Mouse (Mus musculus): Measurements from ENCODE around the gene Cav3.

Gene Cav3

DNA sequence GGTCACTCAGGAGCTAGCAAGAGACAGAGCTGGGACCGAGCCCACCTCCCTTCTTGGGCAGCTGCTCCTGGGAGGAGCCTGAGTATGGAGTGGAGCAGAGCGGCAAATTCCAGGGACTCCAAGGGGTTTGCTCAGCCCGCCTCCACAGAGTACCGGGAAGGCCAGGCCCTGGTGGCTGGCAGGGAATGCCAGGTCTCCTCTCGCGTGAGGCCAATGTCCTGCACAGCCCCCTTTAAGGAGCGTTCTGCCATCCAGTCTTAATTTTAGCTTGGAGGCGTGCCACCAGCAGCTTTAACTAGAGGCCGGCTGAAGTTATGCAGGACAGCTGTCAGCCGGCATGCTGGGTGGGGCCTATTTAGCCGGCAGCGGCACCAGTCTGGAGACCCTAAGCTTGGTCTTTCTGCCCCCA is at the start of gene Cav3:
Cav3 (plus strand) TSS at position 165 of the 409 bp plus-strand sequence.
- DNase-seq (ENCODE audit: extremely low read depth, low read depth, low spot score): no peak

GRCm38 (mm10) chr6:112419333-112419732 is 40.0 kb upstream of the Cav3 start:
- no peak for DNase-seq (ENCODE audit: extremely low read depth, low read depth, low spot score)

GRCm38 (mm10) chr6:112420883-112421282 is 38.4 kb upstream of the Cav3 start:
- no peak for DNase-seq (ENCODE audit: extremely low read depth, low read depth, low spot score)

GRCm38 (mm10) chr6:112423746-112424501 is 35.4 kb upstream of the Cav3 start:
- no peak for DNase-seq (ENCODE audit: extremely low read depth, low read depth, low spot score)

- DNase-seq (ENCODE audit: extremely low read depth, low read depth, low spot score): no peak
Observed at GRCm38 (mm10) chr6:112426018-112426732, 33.1 kb upstream of the Cav3 start.

DNA sequence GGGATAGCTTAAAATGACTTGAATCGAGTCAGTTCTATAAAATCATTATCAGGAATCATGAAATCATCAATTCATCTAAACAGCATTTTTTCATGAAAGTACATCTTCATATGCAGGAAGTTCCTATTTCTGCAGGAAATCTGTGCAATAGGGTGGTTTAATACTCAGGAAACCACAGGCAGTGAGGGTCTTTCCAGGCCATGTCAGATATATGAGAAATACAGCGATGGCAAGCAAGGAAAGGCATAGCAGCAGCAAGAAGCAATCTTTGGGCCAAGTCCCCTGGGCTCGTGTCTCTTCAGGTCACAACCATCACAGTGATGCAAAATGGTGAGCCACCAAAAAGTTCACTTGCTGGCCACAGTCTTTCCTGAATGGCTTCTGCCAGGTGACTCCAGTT is 13.6 kb upstream of the Cav3 start:
- no peak for DNase-seq (ENCODE audit: extremely low read depth, low read depth, low spot score)

- no peak for DNase-seq (ENCODE audit: extremely low read depth, low read depth, low spot score)
Observed at GRCm38 (mm10) chr6:112461459-112461858, 2.2 kb downstream of the Cav3 start.

DNA sequence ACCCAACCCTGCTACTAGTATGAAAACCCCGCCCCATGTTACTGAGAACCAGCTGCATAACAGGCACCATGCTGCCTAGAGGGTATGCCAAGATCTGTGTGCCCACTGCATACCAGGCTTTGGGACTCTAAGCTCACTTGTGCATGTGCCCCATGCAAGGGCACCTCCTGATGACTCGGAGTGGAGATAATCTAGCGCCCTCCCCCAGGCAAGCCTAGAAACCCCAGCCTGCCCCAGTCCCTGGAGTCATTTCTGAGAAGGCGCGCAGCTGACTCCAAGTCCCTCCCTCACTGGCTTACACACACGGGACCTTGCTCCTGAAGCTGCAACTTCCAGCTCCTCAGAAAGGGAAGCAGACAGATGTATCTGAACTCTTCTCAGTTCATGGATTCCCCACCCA is 4.0 kb downstream of the Cav3 start:
- DNase-seq (ENCODE audit: extremely low read depth, low read depth, low spot score): no peak

DNA sequence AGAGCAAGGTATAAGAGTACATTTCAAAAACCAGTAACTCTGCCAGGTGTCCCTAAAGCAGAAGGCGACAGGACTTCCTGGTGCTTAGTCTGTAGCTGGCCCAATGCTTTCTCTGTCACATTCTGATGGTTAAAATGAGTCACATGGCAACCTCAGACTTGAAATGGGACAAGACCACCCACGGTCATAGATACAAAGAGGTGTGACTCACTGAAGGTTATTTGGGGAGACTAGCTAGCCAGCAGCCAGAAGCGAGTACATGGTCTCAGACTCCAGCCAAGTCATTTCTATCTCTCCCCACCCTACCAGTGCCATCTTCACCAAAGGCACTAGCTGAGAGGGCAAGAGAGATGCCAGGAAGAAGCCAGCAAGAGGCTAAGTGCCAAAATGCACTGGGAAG is 6.1 kb downstream of the Cav3 start:
- DNase-seq (ENCODE audit: extremely low read depth, low read depth, low spot score): no peak

DNA sequence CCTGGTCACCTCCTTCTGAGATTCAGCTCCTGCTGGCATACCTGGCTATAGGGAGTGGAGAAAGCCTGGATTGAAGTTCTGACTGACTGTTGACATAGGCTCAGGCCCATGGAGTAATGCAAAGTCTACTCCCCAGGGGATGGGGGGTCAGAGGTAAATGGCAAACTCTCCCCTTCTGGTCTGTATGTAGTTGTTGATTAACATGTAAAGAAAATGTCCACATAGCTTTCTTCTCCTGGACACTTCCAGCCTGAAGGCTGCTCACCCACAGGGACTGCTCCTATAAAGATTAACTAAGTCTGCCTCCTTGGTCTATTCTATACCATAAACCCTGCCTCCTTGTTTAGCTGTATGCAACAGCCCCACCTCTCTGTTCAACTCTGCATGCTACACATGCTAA is 6.7 kb downstream of the Cav3 start:
- no peak for DNase-seq (ENCODE audit: extremely low read depth, low read depth, low spot score)

DNA sequence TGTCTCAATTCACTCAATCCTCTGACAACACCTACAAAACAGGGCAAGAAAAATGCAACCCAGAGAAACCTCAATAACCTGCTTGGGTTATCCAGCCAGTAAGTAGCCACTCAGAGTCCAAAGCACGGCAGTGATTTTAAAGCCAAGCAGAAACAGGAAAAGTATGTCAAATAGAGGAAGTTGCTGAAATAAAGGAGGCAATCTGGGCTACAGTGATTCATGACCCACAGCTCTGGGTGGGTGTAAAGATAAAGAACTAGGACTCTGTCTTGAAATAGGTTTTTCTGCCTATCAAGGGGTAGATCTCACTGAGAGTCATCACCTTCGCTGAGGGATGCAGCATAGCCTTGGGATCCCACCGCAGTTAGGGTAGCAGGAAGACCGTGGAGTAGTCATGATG is 12.3 kb downstream of the Cav3 start:
- no peak for DNase-seq (ENCODE audit: extremely low read depth, low read depth, low spot score)

DNA sequence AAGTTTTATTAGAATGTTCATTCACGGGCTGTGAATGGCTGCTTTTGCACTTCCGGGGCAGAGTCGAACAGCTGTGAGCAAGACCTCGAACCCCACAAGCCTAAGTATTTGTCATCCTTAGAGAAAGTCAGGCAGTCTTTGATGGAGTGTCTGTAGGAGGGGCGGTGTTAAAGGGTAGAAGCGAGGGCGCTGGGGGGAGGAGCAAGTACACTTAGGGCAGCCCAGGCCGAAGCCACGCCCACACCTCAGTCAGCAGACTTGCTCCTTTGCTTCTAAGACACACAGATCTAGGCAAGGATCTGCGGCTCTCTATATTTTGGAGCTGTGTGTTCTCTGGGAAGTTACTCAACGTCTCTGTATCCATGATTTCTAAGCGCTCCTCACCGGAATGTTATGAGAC is 20.6 kb downstream of the Cav3 start:
- DNase-seq (ENCODE audit: extremely low read depth, low read depth, low spot score): no peak

- no peak for DNase-seq (ENCODE audit: extremely low read depth, low read depth, low spot score)
Observed at GRCm38 (mm10) chr6:112484316-112484715, 25.0 kb downstream of the Cav3 start.

DNA sequence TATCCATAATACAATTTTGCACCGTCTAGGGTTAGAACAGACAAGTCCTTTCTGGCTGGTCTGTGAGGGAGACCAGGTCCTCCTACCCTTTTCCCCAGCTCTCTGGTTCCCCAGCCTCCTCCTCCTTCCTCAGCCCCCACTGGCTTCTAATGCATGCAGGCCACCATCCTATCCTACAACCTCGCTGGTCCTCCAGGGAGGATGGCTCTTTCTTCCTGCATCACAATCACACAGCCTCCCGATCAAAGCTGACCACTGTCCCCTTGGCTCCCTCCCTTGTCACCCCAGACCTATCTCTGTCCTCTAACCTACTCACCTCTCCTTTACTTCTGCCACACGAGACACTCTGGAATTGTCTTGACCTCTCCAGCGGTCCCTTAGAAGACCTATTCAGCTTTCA is 28.7 kb downstream of the Cav3 start:
- DNase-seq (ENCODE audit: extremely low read depth, low read depth, low spot score): no peak

DNA sequence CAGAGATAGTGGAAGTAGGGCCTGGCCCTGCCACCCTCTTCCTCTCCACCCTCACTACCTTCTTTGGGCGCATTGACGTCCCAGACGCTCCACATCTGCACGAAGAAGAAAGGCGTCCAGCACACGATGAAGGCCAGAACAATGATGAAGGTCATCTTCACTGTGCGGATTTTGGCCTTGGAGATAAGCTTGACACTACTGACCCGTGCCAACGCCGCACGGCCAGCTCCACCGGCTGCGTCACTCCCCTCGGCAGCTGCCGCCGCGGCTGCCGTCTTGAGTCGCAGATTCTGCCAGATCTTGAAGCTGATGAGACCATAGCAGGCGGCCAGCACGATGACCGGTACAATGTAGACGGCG is 29.5 kb downstream of the Cav3 start:
- no peak for DNase-seq (ENCODE audit: extremely low read depth, low read depth, low spot score)

DNA sequence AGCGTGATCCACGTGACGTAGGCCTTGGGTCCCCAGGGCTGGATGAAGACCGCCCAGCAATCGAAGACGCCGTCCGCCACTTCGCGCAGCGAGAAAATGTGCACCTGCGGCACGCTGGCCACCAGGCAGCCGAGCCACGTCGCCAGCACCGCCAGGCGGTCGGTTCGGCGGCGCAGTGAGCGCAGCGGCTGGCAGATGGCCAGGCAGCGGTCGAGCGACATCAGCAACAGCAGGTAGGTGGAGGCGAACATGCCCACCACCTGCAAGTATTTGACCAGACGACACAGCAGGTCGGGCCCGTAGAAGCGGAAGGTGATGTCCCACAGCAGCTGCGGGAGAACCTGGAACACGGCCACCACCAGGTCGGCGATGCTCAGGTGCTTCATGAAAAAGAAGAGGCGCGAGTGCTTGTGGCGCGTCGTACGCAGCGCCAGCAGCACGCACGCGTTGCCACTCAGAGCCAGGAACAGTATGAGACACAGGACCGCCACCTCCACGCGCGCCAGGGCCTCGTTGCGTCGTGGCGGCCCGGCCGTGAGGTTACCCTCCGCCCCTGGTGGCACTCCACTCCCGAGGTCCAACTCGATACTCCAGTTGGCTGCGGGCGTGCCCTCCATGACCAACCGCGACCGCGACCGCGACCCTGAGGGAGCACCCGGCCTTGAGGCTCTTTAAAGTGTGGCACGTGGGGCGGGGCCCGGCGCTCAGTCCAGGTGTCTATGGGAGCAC is 30.0 kb downstream of the Cav3 start:
- no peak for DNase-seq (ENCODE audit: extremely low read depth, low read depth, low spot score)

GRCm38 (mm10) chr6:112489910-112490559 is 30.7 kb downstream of the Cav3 start, which contains the start of gene Oxtr:
TSS of gene Oxtr (minus strand) at chr6:112489943.
- no peak for DNase-seq (ENCODE audit: extremely low read depth, low read depth, low spot score)

GRCm38 (mm10) chr6:112490625-112491242 is 31.4 kb downstream of the Cav3 start:
- no peak for DNase-seq (ENCODE audit: extremely low read depth, low read depth, low spot score)

GRCm38 (mm10) chr6:112491521-112491920 is 32.2 kb downstream of the Cav3 start:
- no peak for DNase-seq (ENCODE audit: extremely low read depth, low read depth, low spot score)

GRCm38 (mm10) chr6:112492656-112493055 is 33.4 kb downstream of the Cav3 start:
- DNase-seq (ENCODE audit: extremely low read depth, low read depth, low spot score): no peak

DNA sequence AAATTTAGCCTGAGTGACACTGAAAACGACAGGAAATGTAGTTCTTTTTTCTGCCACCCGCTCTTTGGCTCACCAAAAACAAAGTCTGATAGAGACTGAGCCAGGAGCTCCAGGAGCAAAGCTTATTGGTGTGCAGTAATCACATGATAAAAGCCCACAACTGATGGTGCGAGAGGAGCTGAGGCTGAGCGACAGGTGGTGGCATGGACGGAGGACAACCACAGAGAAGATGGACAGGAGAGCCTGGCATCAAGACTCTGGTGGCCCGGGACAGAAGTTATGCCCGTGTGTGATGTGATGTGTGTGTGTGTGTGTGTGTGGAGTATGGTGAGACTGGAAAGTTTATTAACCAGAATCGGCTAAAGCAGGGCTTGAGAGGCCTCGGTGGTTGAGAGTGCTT is 34.1 kb downstream of the Cav3 start:
- DNase-seq (ENCODE audit: extremely low read depth, low read depth, low spot score): no peak
